Mouse (Mus musculus) right cerebral cortex, postnatal 14 days (tissue): ENCODE measurements around the gene Bmt2.

ENCODE experiments used
- DNase-seq: peaks from one replicate; pipeline ENCODE4 v3.0.0; 2022

Gene Bmt2

DNA sequence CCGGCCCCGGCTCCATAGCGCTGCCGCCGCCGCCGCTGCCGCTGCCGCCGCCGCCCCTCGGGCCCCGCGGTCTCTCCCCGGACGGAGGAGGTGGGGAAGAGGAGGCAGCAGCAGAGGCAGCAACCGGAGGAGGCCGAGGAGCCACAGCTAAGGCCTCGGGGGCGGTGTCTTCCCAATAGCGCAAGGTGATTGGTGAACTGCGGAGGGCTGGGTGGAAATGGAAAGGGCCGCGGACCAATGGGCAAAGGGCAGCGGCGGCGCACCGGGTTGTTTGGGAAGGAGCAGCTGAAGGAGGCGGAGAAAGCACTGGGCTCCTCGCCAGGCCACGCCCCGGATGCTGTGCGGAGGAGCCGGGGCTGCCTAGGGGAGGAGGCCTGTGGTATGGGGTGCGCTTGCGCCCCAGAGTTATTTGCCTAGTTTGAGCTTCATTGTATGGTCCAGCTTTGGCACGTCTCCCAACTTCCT, at the start of gene Bmt2:
Bmt2 (minus strand) TSS at position 149 of the 465 bp plus-strand sequence.
- peak; percentile 100 for DNase-seq

- no peak for DNase-seq
These were observed 44.4 kb upstream of the Bmt2 start for GRCm38 (mm10) chr6:13722166-13722565.

- no peak for DNase-seq
These were observed 37.1 kb upstream of the Bmt2 start for GRCm38 (mm10) chr6:13714867-13715266.

- DNase-seq: no peak
These were observed 19.1 kb upstream of the Bmt2 start for GRCm38 (mm10) chr6:13696882-13697281.

DNA sequence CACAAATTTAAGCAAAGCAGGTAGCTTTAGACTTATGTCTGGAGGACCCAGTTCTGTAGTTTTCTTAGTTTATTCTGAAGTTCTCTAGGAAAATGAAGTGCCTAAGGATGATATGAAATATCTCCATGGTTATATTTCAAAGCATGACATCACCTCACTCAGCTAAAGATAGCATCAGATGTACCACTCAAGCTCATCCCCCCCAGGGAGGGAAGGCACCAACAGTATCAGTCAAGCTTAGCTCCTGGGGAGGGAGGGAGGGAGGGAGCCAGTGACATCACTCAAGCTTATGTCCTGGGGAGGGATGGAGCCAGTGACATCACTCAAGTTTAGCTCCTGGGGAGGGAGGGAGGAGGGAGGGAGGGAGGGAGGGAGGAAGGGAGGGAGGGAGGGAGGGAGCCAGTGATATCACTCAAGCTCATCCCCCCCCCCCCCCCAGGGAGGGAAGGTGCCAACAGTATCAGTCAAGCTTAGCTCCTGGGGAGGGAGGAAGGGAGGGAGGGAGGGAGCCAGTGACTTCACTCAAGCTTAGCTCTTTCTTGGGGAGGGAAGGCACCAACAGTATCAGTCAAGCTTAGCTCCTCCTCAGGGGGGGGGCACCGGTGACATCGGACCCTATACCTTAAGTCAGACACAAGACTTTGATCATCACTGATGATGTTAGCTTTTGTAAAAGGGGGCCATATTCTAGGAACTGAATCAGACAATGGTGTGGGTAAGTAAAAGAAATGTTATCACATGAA, 17.5 kb upstream of the Bmt2 start:
- no peak for DNase-seq

DNA sequence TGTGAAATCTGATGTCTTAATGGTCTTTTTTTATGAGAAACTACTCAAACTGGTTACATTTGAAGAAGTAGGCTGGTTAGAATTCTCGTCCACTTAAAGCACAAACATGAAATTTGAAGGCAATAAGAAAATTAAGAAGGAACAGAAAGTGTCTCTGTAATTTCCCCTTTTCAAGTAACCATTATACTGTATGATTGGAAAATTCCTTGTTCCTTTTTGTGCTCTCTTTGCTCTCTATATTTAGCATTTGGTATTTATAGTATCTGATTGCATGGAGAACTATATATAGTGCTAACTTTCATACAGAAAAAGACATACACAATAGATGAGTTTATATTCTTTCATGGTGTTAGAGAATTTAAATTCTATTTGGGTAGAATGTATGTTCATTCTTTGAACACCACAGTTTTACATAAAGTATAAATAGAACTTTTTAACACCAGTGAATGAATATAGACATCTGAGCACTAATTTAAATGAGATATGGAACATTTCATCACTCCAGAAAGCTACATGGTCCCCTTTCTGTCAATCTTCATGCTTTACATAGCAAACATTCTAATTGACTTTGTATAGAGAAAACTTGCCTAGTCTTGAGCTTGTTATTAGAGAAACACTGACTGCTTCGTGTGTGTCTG, 14.0 kb upstream of the Bmt2 start:
- no peak for DNase-seq

- no peak for DNase-seq
These were observed 12.6 kb upstream of the Bmt2 start for GRCm38 (mm10) chr6:13690398-13690797.

- no peak for DNase-seq
These were observed 6.3 kb upstream of the Bmt2 start for GRCm38 (mm10) chr6:13683929-13684595.

- DNase-seq: no peak
These were observed 583 bp upstream of the Bmt2 start for GRCm38 (mm10) chr6:13678349-13678748.

GRCm38 (mm10) chr6:13677141-13677761, 515 bp downstream of the Bmt2 start:
- peak; percentile 53 for DNase-seq

DNA sequence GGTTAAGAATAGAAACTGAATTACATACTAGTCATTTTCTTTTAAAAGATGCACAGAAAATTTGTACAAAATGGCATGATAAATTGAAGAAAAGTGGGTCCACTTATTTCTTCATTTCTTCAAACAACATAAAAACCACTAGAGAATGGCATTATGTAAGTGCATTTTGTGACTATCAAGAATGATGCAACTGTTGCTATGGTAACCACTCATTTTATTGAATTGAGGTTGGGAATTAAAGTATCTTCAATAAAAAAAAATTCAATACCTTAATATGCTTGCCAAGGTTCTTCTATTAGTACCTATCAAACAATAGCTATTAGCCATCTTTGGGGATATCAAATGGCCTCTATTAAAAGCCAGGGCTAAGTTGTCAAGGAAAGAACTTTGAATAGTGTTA, 1.6 kb downstream of the Bmt2 start:
- no peak for DNase-seq

DNA sequence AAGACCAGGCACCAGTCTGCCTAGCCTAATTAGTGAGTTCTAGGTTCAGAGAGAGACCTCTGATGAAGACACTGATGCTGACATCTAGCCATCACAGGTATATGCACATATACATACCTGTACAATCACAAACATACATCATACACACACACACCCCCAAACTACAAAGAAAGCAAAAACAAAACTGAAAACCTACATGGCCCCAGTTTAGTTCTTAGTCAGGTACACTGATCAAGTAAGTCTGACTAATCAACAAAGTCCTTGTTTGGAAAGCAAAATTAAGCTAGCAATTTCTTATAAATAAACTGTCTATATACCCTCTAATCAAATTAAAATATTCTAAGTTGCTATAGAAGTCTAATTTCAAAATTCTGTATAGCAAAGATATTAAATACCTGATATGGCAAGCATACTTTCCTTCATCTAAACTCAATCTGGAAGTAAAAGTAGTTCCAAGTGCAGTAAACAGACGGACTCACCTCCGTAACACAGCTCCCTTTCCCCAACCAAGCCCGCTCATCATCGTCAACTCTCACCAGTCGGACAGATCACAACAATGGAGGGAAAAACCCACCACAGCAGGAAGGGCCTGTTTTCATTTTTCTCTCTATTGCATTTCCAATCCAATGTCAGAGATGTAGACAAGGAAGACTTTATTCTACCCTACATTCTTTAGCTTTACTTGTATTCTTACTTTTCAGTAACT, 3.0 kb downstream of the Bmt2 start:
- DNase-seq: no peak

DNA sequence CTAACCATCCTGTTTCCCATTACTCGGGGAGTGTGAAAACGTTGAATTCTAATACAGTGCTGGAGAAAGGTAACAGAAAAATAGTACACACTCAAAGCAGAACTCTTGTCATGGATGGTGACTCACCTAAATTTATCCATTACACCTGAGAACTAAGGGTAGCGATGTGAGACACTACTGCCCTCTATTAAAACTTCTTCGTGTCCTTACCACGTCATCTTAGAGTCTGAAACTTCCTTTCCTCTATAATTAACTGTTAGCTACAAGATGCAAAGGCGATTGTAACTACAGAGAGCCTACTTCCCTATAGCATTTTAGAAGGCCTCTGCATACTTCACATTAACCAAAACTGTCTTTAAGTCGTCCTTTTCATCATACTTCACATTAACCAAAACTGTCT, 12.1 kb downstream of the Bmt2 start:
- DNase-seq: no peak

- DNase-seq: no peak
These were observed 19.8 kb downstream of the Bmt2 start for GRCm38 (mm10) chr6:13658016-13658415.

DNA sequence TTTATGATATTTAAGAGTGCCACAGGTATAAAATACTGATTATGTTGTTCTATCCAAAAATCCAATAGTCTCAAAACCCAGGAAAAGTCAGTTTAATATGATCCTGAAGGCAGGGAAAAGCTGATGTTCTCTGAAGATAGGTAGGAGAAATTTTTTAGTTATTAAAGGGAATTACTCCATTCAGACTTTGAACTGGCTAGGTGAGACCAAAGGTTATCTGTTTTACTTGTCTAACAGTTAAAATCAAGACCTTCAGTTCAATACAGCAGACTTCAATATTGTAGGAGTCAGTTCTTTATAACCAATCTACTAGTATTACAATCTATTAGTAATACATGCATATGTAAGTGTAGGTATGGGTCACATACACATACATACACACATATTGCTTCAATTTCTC, 23.7 kb downstream of the Bmt2 start:
- DNase-seq: no peak

GRCm38 (mm10) chr6:13652284-13652683, 25.5 kb downstream of the Bmt2 start:
- no peak for DNase-seq

DNA sequence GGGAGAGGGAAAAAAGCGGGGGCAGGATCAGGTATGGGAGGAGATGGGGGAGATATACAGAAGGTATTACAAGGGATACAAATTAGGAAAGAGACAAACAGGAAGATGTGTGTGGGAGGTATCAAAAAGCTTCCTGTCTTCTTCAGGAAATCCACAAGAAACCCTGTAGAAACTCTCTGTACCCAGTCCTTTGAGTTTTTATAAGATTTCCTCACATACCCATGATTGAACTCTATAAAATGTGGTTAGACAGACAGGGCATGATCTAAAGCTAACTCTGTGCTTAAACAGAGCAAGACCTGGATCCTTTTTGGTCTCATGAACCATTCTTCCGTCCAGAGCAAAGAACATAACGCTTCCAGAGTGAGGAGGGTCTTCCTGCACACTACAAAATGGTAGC, 26.9 kb downstream of the Bmt2 start:
- DNase-seq: no peak

DNA sequence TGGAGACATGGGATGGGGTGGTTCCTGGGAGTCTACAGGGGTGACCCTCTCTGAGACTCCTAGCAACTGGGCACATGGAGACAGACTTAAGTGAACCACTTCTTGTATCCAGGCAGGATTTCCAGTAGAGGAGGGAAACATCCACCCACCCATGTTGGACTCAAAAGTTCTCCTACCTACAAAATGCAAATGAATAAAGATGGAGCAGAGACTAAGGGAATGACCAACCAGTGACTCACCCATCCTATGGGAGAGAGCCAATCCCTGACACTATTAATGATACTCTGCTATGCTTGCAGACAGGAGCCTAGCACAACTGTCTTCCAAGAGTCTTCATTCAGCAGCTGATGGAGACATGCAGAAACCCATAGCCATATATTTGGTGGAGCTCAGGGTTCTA, 29.5 kb downstream of the Bmt2 start:
- no peak for DNase-seq

DNA sequence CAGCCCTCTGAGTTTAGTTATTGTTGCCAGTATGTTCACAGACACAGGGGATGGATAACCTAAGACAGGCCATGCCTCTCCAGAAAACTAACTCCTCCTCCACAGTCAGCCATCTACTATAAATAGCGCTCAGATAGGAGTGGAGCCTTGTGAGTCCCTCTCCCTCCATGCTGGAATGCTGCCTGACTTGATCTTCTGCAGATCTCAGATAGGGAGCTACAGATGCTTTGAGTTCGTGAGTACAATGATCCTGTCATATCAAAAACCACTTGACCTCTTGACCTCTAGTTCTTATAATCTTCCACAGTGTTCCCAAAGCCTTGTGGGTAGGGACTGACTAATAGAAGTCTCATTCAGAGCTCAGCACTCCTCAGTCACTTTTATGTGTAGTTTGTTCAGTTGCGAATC, 41.2 kb downstream of the Bmt2 start:
- no peak for DNase-seq

DNA sequence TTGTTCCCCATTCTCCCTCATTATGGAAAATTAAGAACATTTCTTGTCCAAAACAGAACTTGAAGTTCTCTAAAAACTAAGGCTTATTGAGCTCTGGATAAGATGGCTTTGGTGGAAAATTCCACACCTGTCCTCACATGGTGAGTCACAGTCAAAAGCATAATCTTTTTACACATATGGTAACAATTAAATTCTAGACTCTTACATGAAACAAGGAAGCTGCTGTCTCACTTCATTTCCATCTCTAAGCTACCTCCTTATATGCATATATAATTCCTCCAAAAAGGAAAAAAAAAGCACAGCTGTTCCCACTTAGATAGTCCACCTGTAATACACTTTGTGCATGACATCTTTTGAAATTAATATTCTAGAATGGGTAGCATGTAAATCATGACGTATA, 45.2 kb downstream of the Bmt2 start:
- DNase-seq: no peak

DNA sequence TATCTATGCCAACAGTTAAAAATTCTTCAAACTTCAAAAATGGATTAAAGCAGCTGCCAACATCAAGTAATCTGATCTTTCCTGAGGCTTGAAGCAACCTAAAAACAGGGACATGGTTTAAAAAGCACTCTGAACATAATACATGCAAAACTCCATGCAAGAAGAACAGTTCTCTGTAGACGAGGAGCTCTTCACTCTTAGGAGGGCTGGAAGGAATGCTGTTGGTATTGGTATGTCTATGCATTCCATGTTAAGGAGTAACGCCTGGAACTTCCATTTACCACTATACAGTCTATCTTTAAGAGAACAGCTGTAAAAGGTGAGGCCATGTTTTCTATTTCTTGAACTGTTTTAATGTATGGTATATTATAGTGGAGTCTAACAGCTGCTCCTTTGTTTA, 47.2 kb downstream of the Bmt2 start:
- DNase-seq: no peak

DNA sequence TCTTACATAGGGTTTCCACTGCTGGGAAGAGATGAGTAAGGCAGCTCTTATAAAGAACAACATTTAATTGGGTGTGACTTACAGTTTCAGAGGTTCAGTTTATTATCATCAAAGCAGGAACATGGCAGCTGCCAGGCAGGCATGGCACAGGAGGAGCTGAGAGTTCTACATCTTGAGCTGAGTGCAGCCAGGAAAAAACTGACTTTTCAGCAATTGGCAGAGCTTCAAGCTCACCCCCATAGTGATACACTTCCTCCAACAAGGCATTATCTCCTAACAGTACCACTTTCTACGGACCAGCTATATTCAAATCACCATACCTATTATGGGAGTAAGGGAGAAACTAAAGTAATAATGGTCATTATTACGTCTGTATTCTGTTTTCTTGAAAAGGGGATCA, 58.1 kb downstream of the Bmt2 start:
- DNase-seq: no peak

DNA sequence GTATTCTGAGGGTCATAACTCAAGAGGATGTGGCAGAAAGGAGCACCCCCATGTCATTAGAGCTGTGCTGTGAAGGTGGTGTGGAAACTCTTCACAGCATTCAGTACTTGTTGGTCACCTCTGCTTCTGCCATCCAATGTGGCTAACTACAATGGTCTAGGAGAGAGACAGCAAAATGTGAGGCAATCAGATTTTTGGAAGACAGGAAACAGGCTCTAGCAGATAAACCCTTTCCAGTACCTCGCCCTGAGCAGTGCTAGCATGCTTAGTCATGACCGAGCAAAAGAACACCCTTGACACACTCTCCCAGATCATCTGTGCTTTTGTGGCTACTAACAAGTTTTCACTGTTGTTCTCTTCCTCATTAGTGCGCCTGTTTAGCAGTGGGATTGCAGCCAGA, 60.7 kb downstream of the Bmt2 start:
- no peak for DNase-seq
